Comparison of ENCODE assay signal across 13 mouse cellular contexts in genomic region chr13:116709671-116710070, GRCm38 (mm10).
DNase-seq lines count a peak whose midpoint lies in the region; ATAC-seq and TF ChIP-seq lines count a peak whose summit lies in the region.
"Had no signal": no experiment of that assay in that cellular context is flagged by ENCODE, and none has a peak within 500 bp of the region (broad histone marks: within the 10 kb centered on the region; RNA-seq: fewer than 3 reads in every experiment).

No protein-coding gene starts in this region.

- 6% methylated on average over 7 of the region's 7 CpGs for WGBS in hindbrain, embryonic 11.5 days
- WGBS in hindbrain, postnatal 0 days = 8% methylated on average over 7 of the region's 7 CpGs
- 25% methylated on average over 7 of the region's 7 CpGs for WGBS in forebrain, postnatal 0 days
- 29% methylated on average over 7 of the region's 7 CpGs for WGBS in stomach, embryonic 14.5 days
- 38% methylated on average over 7 of the region's 7 CpGs for WGBS in lung, adult 2 months

- no peak overlapping the region for H3K4me3 ChIP-seq in hindbrain, embryonic 11.5 days (ENCODE audit: low read depth, low read length)
- no peak overlapping the region for H3K4me3 ChIP-seq in hindbrain, postnatal 0 days (ENCODE audit: low read length)
- H3K4me3 ChIP-seq in forebrain, postnatal 0 days (ENCODE audit: low read depth, low read length) = no peak overlapping the region
- H3K4me3 ChIP-seq in stomach, embryonic 14.5 days (ENCODE audit: low read depth, low read length) = no peak overlapping the region
- no peak overlapping the region for H3K4me3 ChIP-seq in lung, adult 2 months (replicated peaks; ENCODE audit: extremely low read depth, low read depth, low read length)
- H3K4me3 ChIP-seq: limb, embryonic 15.5 days had no signal

- no peak for ATAC-seq in hindbrain, embryonic 11.5 days (ENCODE audit: low FRiP score)
- ATAC-seq in hindbrain, postnatal 0 days = no peak
- ATAC-seq in forebrain, postnatal 0 days = no peak
- ATAC-seq in stomach, embryonic 14.5 days (ENCODE audit: insufficient number of reproducible peaks, insufficient read depth, low FRiP score, low read depth) = no peak
- ATAC-seq: CD4-positive, CD25-positive, alpha-beta regulatory T cell, adult 4 months; intestine, embryonic 16.5 days had no signal

- H3K9ac ChIP-seq in hindbrain, embryonic 11.5 days (ENCODE audit: low read depth, low read length) = no peak overlapping the region
- H3K9ac ChIP-seq in hindbrain, postnatal 0 days (replicated peaks; ENCODE audit: low read length) = no peak overlapping the region
- no peak overlapping the region for H3K9ac ChIP-seq in forebrain, postnatal 0 days
- H3K9ac ChIP-seq in stomach, embryonic 14.5 days (replicated peaks; ENCODE audit: low read depth, low read length) = 0 out of 2 replicates have a peak overlapping the region, but pooled peaks have one; percentile 25
- H3K9ac ChIP-seq: limb, embryonic 15.5 days; lung, embryonic 14.5 days had no signal

- peaks cover 6% of the 10 kb centered on the region for H3K4me1 ChIP-seq in hindbrain, embryonic 11.5 days (replicated peaks; ENCODE audit: control insufficient read depth, insufficient read depth, low read length)
- no peaks in the 10 kb centered on the region for H3K4me1 ChIP-seq in hindbrain, postnatal 0 days (ENCODE audit: insufficient read depth, low read length)
- H3K4me1 ChIP-seq in forebrain, postnatal 0 days (ENCODE audit: insufficient read depth) = no peaks in the 10 kb centered on the region; the same call in 1 of the 2 replicates
- H3K4me1 ChIP-seq in stomach, embryonic 14.5 days (ENCODE audit: control insufficient read depth, insufficient read depth, low read length) = 0 out of 2 replicates have a peak, but pooled peaks cover 3% of the 10 kb centered on the region
- no peaks in the 10 kb centered on the region for H3K4me1 ChIP-seq in lung, adult 2 months (ENCODE audit: control insufficient read depth, insufficient read depth, low read length)

- no peak overlapping the region for H3K27ac ChIP-seq in hindbrain, embryonic 11.5 days (ENCODE audit: low read depth, low read length)
- H3K27ac ChIP-seq in hindbrain, postnatal 0 days = no peak overlapping the region
- no peak overlapping the region for H3K27ac ChIP-seq in forebrain, postnatal 0 days (ENCODE audit: low read depth, low read length)
- H3K27ac ChIP-seq in stomach, embryonic 14.5 days (ENCODE audit: low read length) = peak overlapping the region; percentile 85
- H3K27ac ChIP-seq: limb, embryonic 15.5 days had no signal

- no peaks in the 10 kb centered on the region for H3K9me3 ChIP-seq in hindbrain, embryonic 11.5 days (ENCODE audit: control insufficient read depth, low read length)
- H3K9me3 ChIP-seq in hindbrain, postnatal 0 days (ENCODE audit: low read length) = no peaks in the 10 kb centered on the region
- no peaks in the 10 kb centered on the region for H3K9me3 ChIP-seq in forebrain, postnatal 0 days (ENCODE audit: low read length)
- no peaks in the 10 kb centered on the region for H3K9me3 ChIP-seq in stomach, embryonic 14.5 days (ENCODE audit: control insufficient read depth, low read depth, low read length)
- H3K9me3 ChIP-seq: limb, embryonic 15.5 days had no signal

- TF ChIP-seq CTCF in hindbrain, postnatal 0 days (IDR thresholded peaks at IDR 0.05; ENCODE audit: low read depth) = no peak
- TF ChIP-seq CTCF in forebrain, postnatal 0 days (IDR thresholded peaks at IDR 0.05; ENCODE audit: low read depth) = no peak
- TF ChIP-seq CTCF in lung, adult 2 months (IDR thresholded peaks at IDR 0.05; ENCODE audit: insufficient read depth, low read length) = no peak

- intact Hi-C loops in gastrocnemius, postnatal 14 days (cut with DNase I; ENCODE audit: low total_unique reads) = loop anchor here (10.0 kb wide), 1 partner anchor 1475 kb away; no protein-coding TSS in a partner anchor

- no peaks in the 10 kb centered on the region for H3K36me3 ChIP-seq in hindbrain, embryonic 11.5 days (ENCODE audit: control insufficient read depth, insufficient read depth, low read length)
- no peaks in the 10 kb centered on the region for H3K36me3 ChIP-seq in hindbrain, postnatal 0 days (ENCODE audit: insufficient read depth, low read length)
- H3K36me3 ChIP-seq in forebrain, postnatal 0 days (ENCODE audit: insufficient read depth) = no peaks in the 10 kb centered on the region
- H3K36me3 ChIP-seq in stomach, embryonic 14.5 days (ENCODE audit: control insufficient read depth, insufficient read depth, low read length) = no peaks in the 10 kb centered on the region
- H3K36me3 ChIP-seq: limb, embryonic 15.5 days had no signal

- H3K4me2 ChIP-seq in hindbrain, embryonic 11.5 days (replicated peaks; ENCODE audit: low read depth, low read length) = no peak overlapping the region
- no peak overlapping the region for H3K4me2 ChIP-seq in hindbrain, postnatal 0 days (ENCODE audit: low read depth, low read length)
- H3K4me2 ChIP-seq in forebrain, postnatal 0 days (ENCODE audit: low read depth) = no peak overlapping the region
- H3K4me2 ChIP-seq in stomach, embryonic 14.5 days (replicated peaks; ENCODE audit: low read depth, low read length) = peak overlapping the region; percentile 32
- H3K4me2 ChIP-seq: limb, embryonic 15.5 days had no signal

- TF ChIP-seq POLR2A in lung, adult 2 months (IDR thresholded peaks at IDR 0.05; ENCODE audit: borderline replicate concordance, extremely low read depth, low read depth, low read length) = no peak

- H3K27me3 ChIP-seq in hindbrain, embryonic 11.5 days (ENCODE audit: control insufficient read depth, insufficient read depth, low read length) = peaks cover 61% of the 10 kb centered on the region
- peaks cover 75% of the 10 kb centered on the region for H3K27me3 ChIP-seq in hindbrain, postnatal 0 days (ENCODE audit: insufficient read depth, low read length)
- H3K27me3 ChIP-seq in forebrain, postnatal 0 days (ENCODE audit: insufficient read depth, low read length) = peaks cover 68% of the 10 kb centered on the region
- H3K27me3 ChIP-seq in stomach, embryonic 14.5 days (ENCODE audit: control insufficient read depth, insufficient read depth, low read length) = 0 out of 2 replicates have a peak, but pooled peaks cover 2% of the 10 kb centered on the region

- DNase-seq in hindbrain, embryonic 11.5 days (ENCODE audit: low spot score) = peak; percentile 48
- DNase-seq in hindbrain, postnatal 0 days (ENCODE audit: low spot score) = no peak
- DNase-seq in embryo, embryonic 11 days = peak; percentile 38
- peak; percentile 22 for DNase-seq in forebrain, postnatal 0 days
- DNase-seq in gastrocnemius, postnatal 14 days = no peak
- DNase-seq in lung, adult 2 months = no peak
- DNase-seq: adrenal gland, postnatal 36 days; cerebellum, adult 11 months; lung, embryonic 14.5 days had no signal

Comparison
In these comparisons a context has a peak if more than half of its experiments do, and no peak if none do; other contexts are left out.
1. DNase-seq: peak in hindbrain, embryonic 11.5 days (single experiment), embryo, embryonic 11 days (single experiment) and forebrain, postnatal 0 days (single experiment); none in hindbrain, postnatal 0 days (single experiment), gastrocnemius, postnatal 14 days (single experiment) and lung, adult 2 months (single experiment).